Mouse (Mus musculus): ENCODE data around the gene R3hcc1l.

GRCm38 (mm10) chr19:42600591-42600990 lies 82.0 kb downstream of the R3hcc1l start:
- TF ChIP-seq TAL1 (IDR thresholded peaks at IDR 0.05; ENCODE audit: low read length) (no peak), GATA1 (IDR thresholded peaks at IDR 0.05; ENCODE audit: low read length) (no peak)

Data from erythroblast, embryonic 14.5 days (primary cell).